Mouse (Mus musculus) CH12.LX (cell line): ENCODE data around the gene 4930556J24Rik. TPM values are rescaled to one million over a fixed set of nuclear protein-coding genes. Genes with fewer than 3 reads are reported as not detected.

Experiments used
- DNase-seq: peaks from one replicate; pipeline ENCODE4 v3.0.0-alpha.2; 2013; ENCODE audit errors: extremely low read depth
- H3K27ac ChIP-seq: 2 replicates; pipeline ENCODE4 v1.5.1; 2012; ENCODE audit warnings: low read depth, mild to moderate bottlenecking, control low read depth, moderate library complexity; ENCODE audit not compliant: insufficient read depth
- H3K27me3 ChIP-seq: replicated peaks from 2 replicates; pipeline ENCODE3; 2012; ENCODE audit warnings: inconsistent platforms
- H3K36me3 ChIP-seq, 2 experiments: replicated peaks in 1 of 2; 2 replicates each; pipeline versions ENCODE3 to v1.6.1; 2012; ENCODE audit warnings: inconsistent platforms in 1 of 2, low read length in 1 of 2, mild to moderate bottlenecking in 1 of 2, mixed read lengths in 1 of 2, moderate library complexity in 1 of 2; ENCODE audit not compliant: control insufficient read depth in 1 of 2, insufficient read depth in 1 of 2
- H3K4me1 ChIP-seq, 2 experiments: 2 replicates each; pipeline ENCODE4 v1.6.1; 2012; ENCODE audit warnings: inconsistent platforms in 1 of 2, moderate library complexity in 1 of 2; ENCODE audit not compliant: insufficient read depth in 2 of 2, control insufficient read depth in 1 of 2
- H3K4me2 ChIP-seq: 2 replicates; pipeline ENCODE4 v1.6.1; 2012; ENCODE audit warnings: low read depth, mild to moderate bottlenecking, control low read depth; ENCODE audit not compliant: poor library complexity, insufficient read depth, severe bottlenecking
- H3K4me3 ChIP-seq, 3 experiments: fragments of 150-350 bp in 1 of 3; sonication (generic) in 1 of 3; replicated peaks in 1 of 3; 2 replicates each; pipeline versions ENCODE3 to v1.5.1; 2011 to 2012; ENCODE audit warnings: low read depth in 2 of 3, low read length in 2 of 3, mild to moderate bottlenecking in 2 of 3, moderate library complexity in 2 of 3, control low read depth in 1 of 3, improper control_type of control experiment in 1 of 3, inconsistent platforms in 1 of 3, mixed read lengths in 1 of 3; ENCODE audit not compliant: poor library complexity in 1 of 3
- H3K79me2 ChIP-seq: replicated peaks from 2 replicates; pipeline ENCODE4 v1.6.1; 2012; ENCODE audit warnings: mild to moderate bottlenecking, moderate library complexity; ENCODE audit not compliant: control insufficient read depth, poor library complexity, insufficient read depth, severe bottlenecking; ENCODE audit errors: extremely low read depth
- H3K9ac ChIP-seq: 2 replicates; pipeline ENCODE4 v1.6.1; 2012; ENCODE audit warnings: low read depth, mild to moderate bottlenecking, control low read depth, moderate library complexity; ENCODE audit not compliant: insufficient read depth
- H3K9me3 ChIP-seq: replicated peaks from 2 replicates; pipeline ENCODE3; 2012; ENCODE audit warnings: low read length, inconsistent platforms, mixed read lengths
- BHLHE40 ChIP-seq: IDR thresholded peaks from 2 replicates; pipeline ENCODE4 v1.6.1; 2011; ENCODE audit warnings: mild to moderate bottlenecking, low read depth, low read length, improper control_type of control experiment
- CHD1 ChIP-seq: IDR thresholded peaks from 2 replicates; pipeline ENCODE4 v1.6.1; 2012; ENCODE audit warnings: low read depth, low read length, improper control_type of control experiment, inconsistent platforms
- CHD2 ChIP-seq: IDR thresholded peaks from 2 replicates; pipeline ENCODE4 v1.6.1; 2011; ENCODE audit warnings: low read length, improper control_type of control experiment
- CTCF ChIP-seq, 2 experiments: IDR thresholded peaks in 1 of 2; conservative IDR thresholded peaks in 1 of 2; 2 replicates each; pipeline ENCODE4 v1.5.1; 2011 to 2012; ENCODE audit warnings: low read depth in 2 of 2, low read length in 2 of 2, improper control_type of control experiment in 1 of 2, inconsistent platforms in 1 of 2, mild to moderate bottlenecking in 1 of 2, moderate library complexity in 1 of 2
- E2F4 ChIP-seq: IDR thresholded peaks from 2 replicates; pipeline ENCODE4 v1.6.1; 2011; ENCODE audit warnings: low read depth, low read length, improper control_type of control experiment; ENCODE audit not compliant: insufficient replicate concordance
- ELF1 ChIP-seq: IDR thresholded peaks from 2 replicates; pipeline ENCODE4 v1.6.1; 2014; ENCODE audit warnings: low read depth, mild to moderate bottlenecking, inconsistent platforms, low read length, improper control_type of control experiment
- EP300 ChIP-seq: IDR thresholded peaks from 2 replicates; pipeline ENCODE4 v1.6.1; 2011; ENCODE audit warnings: low read length, improper control_type of control experiment
- ETS1 ChIP-seq: conservative IDR thresholded peaks from 2 replicates; pipeline ENCODE4 v1.6.1; 2012; ENCODE audit warnings: low read depth, mild to moderate bottlenecking, inconsistent platforms, low read length, improper control_type of control experiment, moderate library complexity
- GABPA ChIP-seq: IDR thresholded peaks from 2 replicates; pipeline ENCODE4 v1.6.1; 2012; ENCODE audit warnings: low read depth, low read length, improper control_type of control experiment, inconsistent platforms; ENCODE audit not compliant: insufficient replicate concordance
- IRF4 ChIP-seq: IDR thresholded peaks from 2 replicates; pipeline ENCODE4 v1.6.1; 2014; ENCODE audit warnings: low read depth, mild to moderate bottlenecking, inconsistent platforms, low read length, improper control_type of control experiment
- JUN ChIP-seq: IDR thresholded peaks from 2 replicates; pipeline ENCODE4 v1.6.1; 2011; ENCODE audit warnings: low read depth, mild to moderate bottlenecking, low read length, improper control_type of control experiment, moderate library complexity; ENCODE audit not compliant: insufficient read depth
- JUND ChIP-seq: conservative IDR thresholded peaks from 2 replicates; pipeline ENCODE4 v1.6.1; 2011; ENCODE audit warnings: low read depth, low read length, improper control_type of control experiment
- KAT2A ChIP-seq: IDR thresholded peaks from 2 replicates; pipeline ENCODE4 v1.6.1; 2012; ENCODE audit warnings: low read length, improper control_type of control experiment, inconsistent platforms; ENCODE audit not compliant: insufficient replicate concordance
- MAFK ChIP-seq: IDR thresholded peaks from 2 replicates; pipeline ENCODE4 v1.6.1; 2011; ENCODE audit warnings: low read length, improper control_type of control experiment; ENCODE audit not compliant: insufficient replicate concordance
- MAZ ChIP-seq: IDR thresholded peaks from 2 replicates; pipeline ENCODE4 v1.6.1; 2012; ENCODE audit warnings: low read depth, mild to moderate bottlenecking, inconsistent platforms, low read length, improper control_type of control experiment, moderate library complexity
- MEF2A ChIP-seq: IDR thresholded peaks from 2 replicates; pipeline ENCODE4 v1.6.1; 2014; ENCODE audit warnings: low read depth, mild to moderate bottlenecking, inconsistent platforms, low read length, improper control_type of control experiment, borderline replicate concordance
- MXI1 ChIP-seq: IDR thresholded peaks from 2 replicates; pipeline ENCODE4 v1.6.1; 2011; ENCODE audit warnings: mild to moderate bottlenecking, low read depth, low read length, improper control_type of control experiment
- MYC ChIP-seq: IDR thresholded peaks from 2 replicates; pipeline ENCODE4 v1.6.1; 2011; ENCODE audit warnings: low read depth, mild to moderate bottlenecking, improper control_type of control experiment, low read length
- NELFE ChIP-seq: IDR thresholded peaks from 2 replicates; pipeline ENCODE4 v1.6.1; 2011; ENCODE audit warnings: low read depth, low read length, improper control_type of control experiment
- NRF1 ChIP-seq: IDR thresholded peaks from 2 replicates; pipeline ENCODE4 v1.6.1; 2014; ENCODE audit warnings: low read depth, mild to moderate bottlenecking, inconsistent platforms, low read length, improper control_type of control experiment, moderate library complexity
- PAX5 ChIP-seq: IDR thresholded peaks from 2 replicates; pipeline ENCODE4 v1.6.1; 2012; ENCODE audit warnings: low read length, inconsistent platforms, mixed read lengths
- POLR2A ChIP-seq: IDR thresholded peaks from 2 replicates; pipeline ENCODE4 v1.6.1; 2011; ENCODE audit warnings: low read depth, mild to moderate bottlenecking, improper control_type of control experiment, low read length
- RAD21 ChIP-seq: IDR thresholded peaks from 2 replicates; pipeline ENCODE4 v1.6.1; 2011; ENCODE audit warnings: low read depth, mild to moderate bottlenecking, low read length, improper control_type of control experiment, moderate library complexity
- RCOR1 ChIP-seq: conservative IDR thresholded peaks from 2 replicates; pipeline ENCODE4 v1.6.1; 2012; ENCODE audit warnings: low read depth, mild to moderate bottlenecking, inconsistent platforms, low read length, improper control_type of control experiment
- SIN3A ChIP-seq: IDR thresholded peaks from 2 replicates; pipeline ENCODE4 v1.6.1; 2012; ENCODE audit warnings: low read length, improper control_type of control experiment, inconsistent platforms
- SMC3 ChIP-seq: IDR thresholded peaks from 2 replicates; pipeline ENCODE4 v1.6.1; 2011; ENCODE audit warnings: low read depth, low read length, improper control_type of control experiment
- TBP ChIP-seq: conservative IDR thresholded peaks from 2 replicates; pipeline ENCODE4 v1.6.1; 2011; ENCODE audit warnings: low read depth, low read length, improper control_type of control experiment
- TCF12 ChIP-seq: IDR thresholded peaks from 2 replicates; pipeline ENCODE4 v1.6.1; 2014; ENCODE audit warnings: low read depth, mild to moderate bottlenecking, inconsistent platforms, low read length, improper control_type of control experiment
- USF1 ChIP-seq: IDR thresholded peaks from 2 replicates; pipeline ENCODE4 v1.6.1; 2014; ENCODE audit warnings: low read depth, mild to moderate bottlenecking, inconsistent platforms, low read length, improper control_type of control experiment
- USF2 ChIP-seq: conservative IDR thresholded peaks from 2 replicates; pipeline ENCODE4 v1.6.1; 2011; ENCODE audit warnings: low read depth, low read length, improper control_type of control experiment
- ZC3H11A ChIP-seq: IDR thresholded peaks from 2 replicates; pipeline ENCODE4 v1.6.1; 2012; ENCODE audit warnings: low read depth, mild to moderate bottlenecking, inconsistent platforms, low read length, improper control_type of control experiment
- ZMIZ1 ChIP-seq: IDR thresholded peaks from 2 replicates; pipeline ENCODE4 v1.6.1; 2012; ENCODE audit warnings: low read depth, mild to moderate bottlenecking, inconsistent platforms, low read length, improper control_type of control experiment
- ZNF384 ChIP-seq: IDR thresholded peaks from 2 replicates; pipeline ENCODE4 v1.6.1; 2012; ENCODE audit warnings: low read depth, low read length, improper control_type of control experiment, inconsistent platforms
- dilution Hi-C: fragments of 300-500 bp; cut with MboI; formaldehyde crosslinking; loops from 2 replicates; pipeline ENCODE4 v1.14.3; 2020; ENCODE audit warnings: low sequenced_read_pairs; ENCODE audit not compliant: extremely low pct_unique_long_range_greater_than_20kb, extremely low pct_ligation_motif_present
- in situ Hi-C: fragments of 300-500 bp; cut with MboI; formaldehyde crosslinking; loops from 3 replicates; pipeline ENCODE4 v1.14.3; 2019; ENCODE audit warnings: low sequenced_read_pairs, low pct_ligation_motif_present, low pct_unique_long_range_greater_than_20kb, mixed read lengths
- polyA plus RNA-seq: library from polyadenylated mRNA; unstranded; fragments of >175 nt; gene quantifications from 2 replicates; pipeline ENCODE4 v1.2.1, GENCODE M21; 2012; ENCODE audit warnings: low read depth; ENCODE audit not compliant: insufficient read length
- total RNA-seq, 2 experiments: library from RNA; depleted of rRNA; stranded (reverse); fragments of 300-350 nt in 1 of 2; fragments of >200 nt in 1 of 2; gene quantifications; 2 replicates each; pipeline ENCODE4 v1.2.3; 2012 to 2014

4930556J24Rik gene
- total and polyA plus RNA-seq, 3 experiments, result 0.21 to 0.70 TPM; not detected in 1

- TF ChIP-seq MAZ (peak; percentile 62; the same call in 1 of the 2 replicates), NRF1 (no peak; the same call in 1 of the 2 replicates), PAX5 (no peak), USF2 (no peak), ELF1 (peak; percentile 87), TBP (peak; percentile 69; the same call in 1 of the 2 replicates), ZC3H11A (no peak), RCOR1 (no peak; the same call in 1 of the 2 replicates), USF1 (no peak), ZMIZ1 (0 out of 2 replicates have a peak, but pooled peaks have one; percentile 54)
Measured at GRCm38 (mm10) chr11:3894406-3895281, 81.9 kb downstream of the 4930556J24Rik start, which contains the start of the genes 4921536K21Rik and Dusp18 (continued).

GRCm38 (mm10) chr11:3893970-3894369 lies 82.6 kb downstream of the 4930556J24Rik start:
- H3K4me3 ChIP-seq, result peak overlapping the region in 2 of 3 experiments; percentile 57 to 87
- H3K9me3 ChIP-seq, result no peaks in the 10 kb centered on the region
- H3K36me3 ChIP-seq, result peaks cover 12 to 25% of the 10 kb centered on the region in 2 experiments
- TF ChIP-seq TBP (no peak), BHLHE40 (peak; percentile 77), SMC3 (no peak), ZNF384 (no peak), MEF2A (no peak), PAX5 (no peak), MAZ (no peak), ZMIZ1 (no peak), POLR2A (no peak), MAFK (0 out of 2 replicates have a peak, but pooled peaks have one; percentile 31), JUN (peak; percentile 7; the same call in 1 of the 2 replicates), ETS1 (peak; percentile 35; the same call in 1 of the 2 replicates), KAT2A (no peak), CTCF (conservative IDR thresholded peaks at IDR 0.05 in 1 of 2, IDR thresholded peaks at IDR 0.05 in 1 of 2; ENCODE audit: low read depth in 2 of 2, low read length in 2 of 2) (no peak), E2F4 (no peak), JUND (peak; percentile 45), IRF4 (peak; percentile 13; the same call in 1 of the 2 replicates), CHD2 (no peak), MYC (peak; percentile 5; the same call in 1 of the 2 replicates), GABPA (no peak), NELFE (no peak), CHD1 (no peak), USF1 (no peak), USF2 (no peak), MXI1 (no peak), SIN3A (no peak), ZC3H11A (no peak), RAD21 (no peak), TCF12 (0 out of 2 replicates have a peak, but pooled peaks have one; percentile 40), ELF1 (no peak), EP300 (peak; percentile 75)
- H3K27me3 ChIP-seq, result peaks cover 3% of the 10 kb centered on the region
- peak overlapping the region; percentile 77 for H3K9ac ChIP-seq
- in situ Hi-C loops, result no loop called here
- peaks cover 0 to 23% of the 10 kb centered on the region in 2 experiments; a peak in 2 of 4 replicates for H3K4me1 ChIP-seq
- peak overlapping the region; percentile 69; the same call in 1 of the 2 replicates for H3K4me2 ChIP-seq
- dilution Hi-C loops, result no loop called here
- H3K79me2 ChIP-seq, result no peaks in the 10 kb centered on the region
- peak; percentile 67 for DNase-seq
- no peak overlapping the region for H3K27ac ChIP-seq
